In genomic region chr7:38140324-38140723, GRCm38 (mm10) we compare ENCODE assay signal across 17 mouse cellular contexts. TPM values are rescaled to one million over a fixed set of nuclear protein-coding genes. Genes with fewer than 3 reads are reported as not detected.
DNase-seq lines count a peak whose midpoint lies in the region; ATAC-seq lines count a peak whose summit lies in the region.
"Had no signal": no experiment of that assay in that cellular context is flagged by ENCODE, and none has a peak within 500 bp of the region (broad histone marks: within the 10 kb centered on the region; RNA-seq: fewer than 3 reads in every experiment).

No protein-coding gene starts in this region.

- H3K4me3 ChIP-seq in forebrain, embryonic 16.5 days (replicated peaks; ENCODE audit: low read length), result no peak overlapping the region
- no peak overlapping the region for H3K4me3 ChIP-seq in forebrain, embryonic 12.5 days (replicated peaks)
- no peak overlapping the region for H3K4me3 ChIP-seq in midbrain, embryonic 10.5 days
- no peak overlapping the region for H3K4me3 ChIP-seq in heart, embryonic 12.5 days
- H3K4me3 ChIP-seq: limb, embryonic 15.5 days had no signal

- WGBS in forebrain, embryonic 16.5 days, result 52% methylated on average over 9 of the region's 9 CpGs
- 58% methylated on average over 9 of the region's 9 CpGs for WGBS in forebrain, embryonic 12.5 days
- WGBS in midbrain, embryonic 10.5 days, result 51% methylated on average over 9 of the region's 9 CpGs
- WGBS in heart, embryonic 12.5 days, result 34% methylated on average over 9 of the region's 9 CpGs

- peak; percentile 47 for ATAC-seq in forebrain, embryonic 16.5 days
- ATAC-seq in forebrain, embryonic 12.5 days (ENCODE audit: low FRiP score), result no peak
- no peak for ATAC-seq in heart, embryonic 12.5 days (ENCODE audit: insufficient number of reproducible peaks, low FRiP score)
- ATAC-seq: inflammation-experienced regulatory T-cells, adult 6 months had no signal

- peak; percentile 30 to 39 for DNase-seq in frontal cortex, postnatal 25 days (ENCODE audit: low spot score in 2 of 2)
- peak; percentile 49 to 65 for DNase-seq in left cerebral cortex, adult 18-20 months (ENCODE audit: low spot score in 2 of 2)
- DNase-seq in right cerebral cortex, postnatal 10 days (ENCODE audit: low spot score in 2 of 2), result peak; percentile 73 to 86
- no peak for DNase-seq in midbrain, embryonic 10.5 days (ENCODE audit: low spot score)
- DNase-seq in retina, embryonic 14.5 days (ENCODE audit: low spot score), result no peak
- DNase-seq: adrenal gland, postnatal 10 days; heart, postnatal 36 days; lung, embryonic 14.5 days; retina, postnatal 1 day; thymus, postnatal 4 days had no signal

- no peak overlapping the region for H3K9ac ChIP-seq in forebrain, embryonic 16.5 days (replicated peaks; ENCODE audit: low read depth, low read length)
- no peak overlapping the region for H3K9ac ChIP-seq in forebrain, embryonic 12.5 days
- no peak overlapping the region for H3K9ac ChIP-seq in heart, embryonic 12.5 days
- H3K9ac ChIP-seq: limb, embryonic 15.5 days; lung, embryonic 14.5 days had no signal

- H3K4me1 ChIP-seq in forebrain, embryonic 16.5 days (replicated peaks; ENCODE audit: control insufficient read depth, insufficient read depth, low read length), result peaks cover 7% of the 10 kb centered on the region
- no peaks in the 10 kb centered on the region for H3K4me1 ChIP-seq in forebrain, embryonic 12.5 days
- no peaks in the 10 kb centered on the region for H3K4me1 ChIP-seq in midbrain, embryonic 10.5 days
- H3K4me1 ChIP-seq in heart, embryonic 12.5 days (replicated peaks), result no peaks in the 10 kb centered on the region; the same call in 1 of the 2 replicates

- no peak overlapping the region for H3K4me2 ChIP-seq in forebrain, embryonic 16.5 days (ENCODE audit: low read length)
- H3K4me2 ChIP-seq in forebrain, embryonic 12.5 days, result no peak overlapping the region
- H3K4me2 ChIP-seq in heart, embryonic 12.5 days, result no peak overlapping the region
- H3K4me2 ChIP-seq: limb, embryonic 15.5 days; lung, embryonic 14.5 days; midbrain, embryonic 11.5 days had no signal

- H3K36me3 ChIP-seq in forebrain, embryonic 16.5 days (ENCODE audit: control insufficient read depth, insufficient read depth), result no peaks in the 10 kb centered on the region
- H3K36me3 ChIP-seq in forebrain, embryonic 12.5 days (replicated peaks), result no peaks in the 10 kb centered on the region
- no peaks in the 10 kb centered on the region for H3K36me3 ChIP-seq in midbrain, embryonic 10.5 days
- H3K36me3 ChIP-seq in heart, embryonic 12.5 days, result no peaks in the 10 kb centered on the region
- H3K36me3 ChIP-seq: limb, embryonic 15.5 days had no signal

- no peaks in the 10 kb centered on the region for H3K27me3 ChIP-seq in forebrain, embryonic 16.5 days (replicated peaks; ENCODE audit: control insufficient read depth, insufficient read depth, low read length)
- H3K27me3 ChIP-seq in forebrain, embryonic 12.5 days, result no peaks in the 10 kb centered on the region; the same call in 1 of the 2 replicates
- no peaks in the 10 kb centered on the region for H3K27me3 ChIP-seq in midbrain, embryonic 10.5 days (ENCODE audit: low read depth, poor library complexity, severe bottlenecking)
- H3K27me3 ChIP-seq in heart, embryonic 12.5 days (replicated peaks), result no peaks in the 10 kb centered on the region
- H3K27me3 ChIP-seq: limb, embryonic 15.5 days had no signal

- H3K9me3 ChIP-seq in forebrain, embryonic 16.5 days (ENCODE audit: control insufficient read depth, low read length), result no peaks in the 10 kb centered on the region
- H3K9me3 ChIP-seq in forebrain, embryonic 12.5 days, result no peaks in the 10 kb centered on the region
- no peaks in the 10 kb centered on the region for H3K9me3 ChIP-seq in midbrain, embryonic 10.5 days (replicated peaks)
- no peaks in the 10 kb centered on the region for H3K9me3 ChIP-seq in heart, embryonic 12.5 days (replicated peaks)
- H3K9me3 ChIP-seq: limb, embryonic 15.5 days had no signal

- no peak overlapping the region for H3K27ac ChIP-seq in forebrain, embryonic 16.5 days (ENCODE audit: low read length)
- no peak overlapping the region for H3K27ac ChIP-seq in forebrain, embryonic 12.5 days
- H3K27ac ChIP-seq in midbrain, embryonic 10.5 days (replicated peaks), result no peak overlapping the region
- H3K27ac ChIP-seq in heart, embryonic 12.5 days (ENCODE audit: poor library complexity, severe bottlenecking), result no peak overlapping the region
- H3K27ac ChIP-seq: kidney, postnatal 0 days; limb, embryonic 15.5 days had no signal

RNA-seq across cellular contexts. Expression of gene Ccne1, which starts 33.0 kb away (rescaled TPM):
- polyA plus RNA-seq in forebrain, embryonic 16.5 days (2015; fragmentation: Nextera tagmentation; extraction: Ambion mirVana), result 14.3 and 14.5 TPM in 2 replicates
- 43.4 and 44.1 TPM in 2 replicates for polyA plus RNA-seq in forebrain, embryonic 12.5 days (2016; fragmentation: Nextera tagmentation; extraction: Ambion mirVana)
- 10 to 100 TPM; 16.7 to 22.8 TPM for total RNA-seq in left cerebral cortex, adult 18-20 months (2021)
- 71.1 and 94.2 TPM in 2 replicates for polyA plus RNA-seq in midbrain, embryonic 10.5 days (2016; fragmentation: Nextera tagmentation; extraction: Ambion mirVana)
- polyA plus RNA-seq in heart, embryonic 12.5 days (2016; fragmentation: Nextera tagmentation; extraction: Ambion mirVana), result 47.9 and 48.1 TPM in 2 replicates

RNA-seq across cellular contexts. Expression of gene 1600014C10Rik, which starts 42.7 kb away (rescaled TPM):
- 17.7 and 18.7 TPM in 2 replicates for polyA plus RNA-seq in forebrain, embryonic 16.5 days (2015; fragmentation: Nextera tagmentation; extraction: Ambion mirVana)
- 12.1 and 14.2 TPM in 2 replicates for polyA plus RNA-seq in forebrain, embryonic 12.5 days (2016; fragmentation: Nextera tagmentation; extraction: Ambion mirVana)
- 10 to 100 TPM; 24.5 to 26.3 TPM for total RNA-seq in left cerebral cortex, adult 18-20 months (2021)
- 14.3 and 16.3 TPM in 2 replicates for polyA plus RNA-seq in midbrain, embryonic 10.5 days (2016; fragmentation: Nextera tagmentation; extraction: Ambion mirVana)
- polyA plus RNA-seq in heart, embryonic 12.5 days (2016; fragmentation: Nextera tagmentation; extraction: Ambion mirVana), result 13.5 and 14.1 TPM in 2 replicates

Comparison
In these comparisons a context has a peak if more than half of its experiments do, and no peak if none do; other contexts are left out.
1. DNase-seq: peak in frontal cortex, postnatal 25 days (2 of 2), left cerebral cortex, adult 18-20 months (2 of 2) and right cerebral cortex, postnatal 10 days (2 of 2); none in midbrain, embryonic 10.5 days (single experiment) and retina, embryonic 14.5 days (single experiment).